Mouse (Mus musculus): ENCODE results near the gene Stpg1.

DNA sequence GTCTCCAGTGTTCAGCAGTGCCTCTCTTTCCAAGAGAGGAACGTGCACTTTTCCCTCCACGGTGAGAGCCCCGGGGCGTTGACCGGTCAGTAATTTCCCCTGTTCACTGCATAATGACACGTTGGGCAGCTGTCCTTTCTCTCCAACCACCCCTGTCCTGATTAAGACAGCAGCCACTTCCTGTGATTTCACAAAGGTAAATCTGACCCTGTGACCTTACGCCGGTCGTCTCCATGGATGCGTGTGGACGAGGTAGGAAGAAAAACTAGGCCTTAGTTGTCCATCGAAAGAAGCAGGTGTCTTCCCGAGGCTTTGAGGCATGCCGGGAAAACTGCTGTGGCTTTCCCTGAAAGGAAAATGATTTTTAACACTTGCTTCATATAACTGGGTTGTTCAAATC lies 20.3 kb downstream of the Stpg1 start:
- no peak for TF ChIP-seq POLR2A (IDR thresholded peaks at IDR 0.05; ENCODE audit: control insufficient read depth, extremely low read depth, insufficient read depth, low read length, poor library complexity)
- TF ChIP-seq CTCF (IDR thresholded peaks at IDR 0.05; ENCODE audit: borderline replicate concordance, control insufficient read depth, extremely low read depth, insufficient read depth, low read length, poor library complexity), result no peak

All from thymus, adult 2 months (tissue).